Mouse (Mus musculus): Measurements from ENCODE around the gene Vps33a.

DNA sequence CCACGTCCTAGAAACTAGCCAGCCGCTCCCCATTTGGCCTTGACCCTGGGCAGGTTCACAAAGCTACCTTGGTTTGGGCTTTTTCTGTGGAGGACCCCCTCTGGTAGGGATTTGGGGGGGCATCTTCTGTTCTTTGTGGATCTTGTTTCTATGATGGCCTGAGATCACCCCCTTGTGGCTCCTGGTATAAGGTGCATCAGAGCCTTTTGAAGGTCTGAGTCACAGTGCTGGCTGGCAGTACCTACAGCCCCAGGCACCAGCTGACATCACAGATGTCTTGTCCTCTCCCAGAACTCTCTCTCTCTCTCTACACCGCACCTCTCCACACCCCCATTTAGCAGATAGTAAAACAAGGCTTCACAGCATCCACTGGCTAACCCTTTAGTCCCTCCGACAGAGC, 73.1 kb downstream of the Vps33a start:
- TF ChIP-seq CTCF (IDR thresholded peaks at IDR 0.05; ENCODE audit: low read depth, low read length) (no peak), GATA1 (IDR thresholded peaks at IDR 0.05; ENCODE audit: borderline replicate concordance, low read length) (no peak)
